Mouse (Mus musculus) urinary bladder, postnatal 36 days (tissue): ENCODE data around the gene Asnsd1.
"Not testable (repeated sequence)": the region's sequence is repeated elsewhere in the genome, so short reads cannot be mapped to it uniquely, and the experiment has no call there.

Experiments used
- DNase-seq, 2 experiments: peaks; one replicate each; pipeline ENCODE4 v3.0.0; 2022; ENCODE audit warnings: low spot score in 2 of 2, mixed read lengths in 1 of 2

Asnsd1 gene

DNA sequence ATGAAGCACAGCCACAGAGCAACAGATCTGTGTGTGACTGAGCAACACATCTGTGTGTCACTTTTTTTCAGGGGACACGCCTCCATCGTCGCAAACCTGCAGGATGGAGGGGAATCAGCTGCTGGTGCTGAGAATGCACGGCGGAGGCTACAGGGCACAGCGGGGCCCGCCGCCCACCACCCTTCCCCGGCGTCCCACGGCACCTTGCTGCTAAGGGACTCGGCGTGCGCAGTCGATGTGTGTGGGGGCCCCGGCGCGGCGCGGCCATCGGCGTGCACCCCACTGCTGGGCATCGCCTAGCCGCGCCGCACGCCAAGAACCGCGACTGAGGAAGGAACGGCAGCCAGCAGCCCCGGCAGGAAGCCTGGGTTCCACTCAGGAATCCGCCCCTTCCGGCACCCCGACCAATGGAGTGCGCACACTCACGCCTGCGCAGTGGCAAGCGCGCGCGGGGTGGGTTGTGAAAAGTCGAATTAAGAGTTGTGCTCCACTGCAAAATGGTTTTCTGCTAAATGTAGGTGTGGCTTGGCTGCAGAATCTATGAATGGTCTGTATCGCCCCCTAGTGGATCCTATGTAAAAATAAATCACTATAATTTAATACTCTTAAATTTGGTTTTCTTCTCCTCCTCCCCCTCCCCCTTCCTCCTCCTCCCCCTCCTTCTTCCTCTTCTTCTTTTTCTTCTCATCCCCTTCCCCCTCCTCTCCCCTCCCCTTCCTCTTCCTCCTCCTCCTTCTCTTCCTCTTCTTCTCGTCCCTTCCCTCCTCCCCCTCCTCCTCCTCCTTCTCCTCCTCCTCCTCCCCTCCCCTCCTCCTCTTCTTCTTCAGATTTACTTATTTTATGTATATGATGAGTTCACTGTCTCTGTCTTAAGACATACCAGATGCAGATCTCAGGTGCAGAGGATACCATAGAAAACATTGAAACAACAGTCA lies at the start of gene Asnsd1, which contains the start of the genes Asdurf and Gm28551:
Asnsd1 (minus strand) TSS at position 426 of the 935 bp plus-strand sequence.
Asdurf (minus strand) TSS at position 293 of the 935 bp plus-strand sequence.
Gm28551 (minus strand) TSS at position 341 of the 935 bp plus-strand sequence.
- DNase-seq, result peak; percentile 97 to 98

DNA sequence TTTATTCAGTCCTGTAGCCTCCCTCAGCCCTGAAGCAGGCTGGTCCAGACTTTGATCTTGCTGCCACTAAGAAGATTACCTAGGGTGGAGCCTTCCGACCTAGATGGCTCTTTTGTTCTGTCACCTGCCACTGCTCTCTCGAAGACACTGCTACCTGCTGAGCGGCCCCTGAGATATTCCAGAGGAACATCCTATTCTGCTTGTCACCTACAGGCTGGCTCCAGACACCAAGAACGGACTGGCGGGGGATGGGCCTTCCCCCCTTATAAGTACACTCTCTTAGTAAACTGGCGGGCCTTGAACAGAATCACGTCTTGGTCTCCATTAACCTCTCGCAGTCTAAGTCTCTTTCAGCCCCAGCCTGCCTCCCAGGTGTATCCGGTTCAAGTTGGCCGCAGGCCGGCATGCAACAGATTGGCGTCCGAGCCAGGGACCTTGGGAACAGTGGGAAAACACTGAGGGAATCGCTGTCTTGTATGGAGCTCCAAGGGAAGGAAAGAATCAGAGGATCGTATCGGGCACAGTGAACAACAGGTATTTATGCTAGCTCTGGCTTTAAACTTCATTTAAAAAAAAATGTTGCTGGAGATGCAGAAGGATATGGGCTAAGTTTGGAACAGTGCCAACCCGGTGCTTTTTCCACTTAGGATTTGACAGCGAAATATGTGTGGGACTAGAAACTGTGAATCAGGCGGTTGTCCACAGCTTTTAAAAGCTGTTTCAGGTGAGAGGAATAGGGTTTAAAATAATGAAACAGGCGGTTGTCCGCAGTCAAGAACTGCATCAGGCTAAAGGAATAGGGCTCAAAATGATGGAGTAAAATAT lies 41.6 kb upstream of the Asnsd1 start:
- DNase-seq, result not testable (repeated sequence)

- no peak for DNase-seq
Measured at GRCm38 (mm10) chr1:53388762-53389161, 36.2 kb upstream of the Asnsd1 start.

DNA sequence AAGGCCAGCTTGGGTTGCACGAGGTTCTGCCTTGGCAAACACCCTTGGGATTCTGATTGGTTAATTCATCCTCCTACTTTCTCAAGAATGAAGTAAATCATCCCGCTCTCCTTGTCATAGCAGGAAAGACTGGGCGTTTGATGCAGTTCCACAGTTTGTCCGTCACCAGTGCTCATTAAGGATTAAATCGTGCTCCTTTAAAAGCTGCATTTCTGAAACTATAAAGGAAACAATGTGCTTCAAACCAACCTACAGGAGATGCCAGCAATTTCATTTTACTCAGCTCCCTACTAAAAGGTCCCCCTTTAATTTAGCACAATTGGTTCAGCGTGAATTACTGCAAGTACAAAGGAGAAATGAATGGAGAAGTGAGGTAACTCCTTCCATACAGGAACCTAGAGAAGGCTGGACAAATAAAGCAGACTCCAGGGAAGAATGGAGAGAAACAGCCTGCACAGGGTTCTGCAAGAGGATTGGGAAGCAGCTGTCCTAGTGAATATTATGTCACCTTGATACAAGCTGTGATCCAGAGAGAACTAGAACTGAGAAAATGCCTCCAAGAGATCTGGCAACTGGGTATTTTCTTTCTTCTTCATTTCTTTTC lies 31.6 kb upstream of the Asnsd1 start:
- DNase-seq, result no peak

GRCm38 (mm10) chr1:53377731-53378130 lies 25.2 kb upstream of the Asnsd1 start:
- no peak for DNase-seq

DNA sequence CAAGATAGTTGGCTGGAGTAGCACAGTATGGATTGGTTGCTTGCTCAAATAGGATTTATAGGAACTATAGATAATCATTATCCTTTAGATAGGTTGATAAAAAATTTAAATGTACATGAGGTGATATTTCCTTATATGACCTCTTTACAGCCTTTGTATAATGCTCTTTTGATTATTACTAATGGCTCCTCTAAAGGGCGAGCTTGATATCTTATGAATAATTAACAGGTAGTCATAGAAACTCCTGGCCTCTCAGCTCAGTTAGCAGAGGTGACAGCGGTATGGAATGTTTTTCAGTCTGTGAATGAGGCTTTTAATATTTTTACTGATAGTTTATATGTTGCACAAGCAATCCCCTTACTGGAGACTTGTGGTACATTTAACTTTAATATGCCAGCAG lies 23.4 kb upstream of the Asnsd1 start:
- not testable (repeated sequence) for DNase-seq

- no peak for DNase-seq
Measured at GRCm38 (mm10) chr1:53358988-53359387, 6.4 kb upstream of the Asnsd1 start.

DNA sequence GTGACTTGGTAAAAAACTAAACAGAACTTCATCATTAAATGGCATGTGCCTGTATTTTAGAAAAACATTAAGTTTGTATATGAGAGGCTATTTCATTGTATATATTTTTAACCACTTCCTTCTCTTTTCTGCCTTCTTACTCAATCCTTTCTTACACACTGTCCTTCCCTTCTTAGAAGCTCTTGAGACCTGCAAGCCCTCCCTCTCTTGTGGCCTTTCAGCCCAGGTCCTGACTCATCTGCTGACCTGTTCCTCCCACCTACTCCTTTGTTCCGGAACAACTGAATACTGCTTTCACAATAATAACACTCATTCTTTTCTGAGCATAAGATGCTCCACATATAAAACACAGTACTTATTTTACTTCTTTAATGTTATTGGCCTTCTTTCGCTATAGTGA lies 11.5 kb downstream of the Asnsd1 start:
- no peak for DNase-seq

GRCm38 (mm10) chr1:53337403-53337802 lies 15.1 kb downstream of the Asnsd1 start:
- not testable (repeated sequence) for DNase-seq

DNA sequence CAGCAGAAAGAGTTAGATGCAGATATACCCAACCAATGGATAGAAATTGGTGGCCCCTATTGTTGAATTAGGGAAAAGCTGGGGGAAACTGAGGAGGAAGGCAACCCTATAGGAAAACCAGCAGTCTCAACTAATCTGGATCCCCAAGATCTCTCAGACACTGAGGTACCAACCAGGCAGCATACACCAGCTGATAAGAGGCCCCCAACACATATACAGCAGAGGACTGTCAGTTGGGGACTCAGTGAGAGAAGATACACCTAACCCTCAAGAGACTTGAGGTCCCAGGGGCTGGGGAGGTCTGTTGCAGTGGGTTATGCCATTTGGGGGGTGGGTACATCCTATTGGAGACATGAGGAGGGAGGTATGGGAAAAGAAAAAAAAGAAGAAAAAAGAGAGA lies 17.1 kb downstream of the Asnsd1 start:
- DNase-seq, result no peak

GRCm38 (mm10) chr1:53333527-53333926 lies 19.0 kb downstream of the Asnsd1 start:
- DNase-seq, result not testable (repeated sequence)

GRCm38 (mm10) chr1:53324827-53325494 lies 27.6 kb downstream of the Asnsd1 start:
- DNase-seq, result no peak

DNA sequence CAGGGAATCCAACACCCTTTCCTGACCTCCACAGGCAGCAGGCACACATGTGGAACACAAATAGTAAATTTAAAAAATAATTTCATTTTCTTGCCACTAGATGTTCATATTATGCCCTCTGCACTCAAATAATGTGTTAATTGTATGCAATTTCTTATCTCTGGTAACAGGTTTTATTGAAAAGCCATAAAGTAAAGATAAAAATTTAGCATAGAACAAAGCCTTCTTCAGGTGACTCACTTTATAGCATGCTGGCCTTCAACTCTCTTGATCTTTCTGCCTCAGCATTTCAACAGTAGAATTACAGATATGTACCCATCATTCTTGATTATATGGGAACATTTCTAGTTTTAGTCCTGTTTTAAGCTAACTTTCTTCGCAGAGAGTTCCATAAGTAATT lies 28.3 kb downstream of the Asnsd1 start:
- DNase-seq, result no peak

- DNase-seq, result no peak
Measured at GRCm38 (mm10) chr1:53323254-53323653, 29.3 kb downstream of the Asnsd1 start.

GRCm38 (mm10) chr1:53321662-53322344 lies 30.7 kb downstream of the Asnsd1 start:
- no peak for DNase-seq

GRCm38 (mm10) chr1:53312989-53313967 lies 39.3 kb downstream of the Asnsd1 start, which contains the start of gene Osgepl1:
TSS of gene Osgepl1 (plus strand) at chr1:53313624.
- peak; percentile 75 to 80 for DNase-seq

GRCm38 (mm10) chr1:53300506-53300905 lies 52.0 kb downstream of the Asnsd1 start:
- no peak for DNase-seq

- peak; percentile 93 to 95 for DNase-seq
Measured at GRCm38 (mm10) chr1:53296581-53297383, 55.8 kb downstream of the Asnsd1 start, which contains the start of the genes Pms1, Ormdl1 and Gm28778. TSS of gene Pms1 (minus strand) at chr1:53297018. TSS of gene Ormdl1 (plus strand) at chr1:53297095. TSS of gene Gm28778 (plus strand) at chr1:53297111.
